Mouse (Mus musculus) C2C12 (cell line): ENCODE data around the gene Tmtc2. TPM values are rescaled to one million over a fixed set of nuclear protein-coding genes. Genes with fewer than 3 reads are reported as not detected.

Experiments
- H3K27me3 ChIP-seq: one replicate; pipeline ENCODE4 v1.6.1; 2011; ENCODE audit not compliant: control insufficient read depth, insufficient read depth, insufficient read length
- H3K36me3 ChIP-seq: one replicate; pipeline ENCODE4 v1.6.1; 2011; ENCODE audit not compliant: control insufficient read depth, insufficient read depth
- H3K4me3 ChIP-seq: one replicate; pipeline ENCODE4 v1.5.1; 2011; ENCODE audit warnings: mild to moderate bottlenecking, control low read depth; ENCODE audit not compliant: poor library complexity, insufficient read depth, severe bottlenecking
- H3K79me2 ChIP-seq: one replicate; pipeline ENCODE4 v1.6.1; 2011; ENCODE audit not compliant: control insufficient read depth, insufficient read depth
- H3K79me3 ChIP-seq: one replicate; pipeline ENCODE4 v1.6.1; 2011; ENCODE audit warnings: low read depth, control low read depth
- H3ac ChIP-seq: one replicate; pipeline ENCODE3; 2011; ENCODE audit warnings: low read depth; ENCODE audit not compliant: control insufficient read depth, insufficient read length
- CEBPB ChIP-seq: IDR thresholded peaks from one replicate; pipeline ENCODE4 v1.6.1; 2011; ENCODE audit warnings: low read depth, mild to moderate bottlenecking, control low read depth, moderate library complexity
- CTCF ChIP-seq: IDR thresholded peaks from one replicate; pipeline ENCODE4 v1.5.1; 2011; ENCODE audit not compliant: control insufficient read depth, insufficient read depth, insufficient read length
- FOSL1 ChIP-seq: IDR thresholded peaks from one replicate; pipeline ENCODE4 v1.8.0; 2011; ENCODE audit warnings: mild to moderate bottlenecking, low read length; ENCODE audit not compliant: poor library complexity, insufficient read depth, severe bottlenecking
- MAX ChIP-seq: IDR thresholded peaks from one replicate; pipeline ENCODE4 v1.6.1; 2011; ENCODE audit warnings: mild to moderate bottlenecking, control low read depth
- MYOD1 ChIP-seq: IDR thresholded peaks from one replicate; pipeline ENCODE4 v1.6.1; 2011; ENCODE audit warnings: low read depth; ENCODE audit not compliant: control insufficient read depth, insufficient read length
- MYOG ChIP-seq: IDR thresholded peaks from one replicate; pipeline ENCODE4 v1.6.1; 2011; ENCODE audit not compliant: control insufficient read depth, insufficient read length; ENCODE audit errors: extremely low read depth
- USF1 ChIP-seq: IDR thresholded peaks from one replicate; pipeline ENCODE4 v1.6.1; 2011; ENCODE audit warnings: low read depth, mild to moderate bottlenecking, control low read depth, moderate library complexity
- polyA plus RNA-seq: library from polyadenylated mRNA; unstranded; fragments of >200 nt; fragmentation: generic; extraction: Trizol; gene quantifications from one replicate; pipeline ENCODE4 v1.2.1, GENCODE M21; 2012; ENCODE audit warnings: missing spikeins

Tmtc2 gene
- polyA plus RNA-seq, 1 experiment = 0.25 TPM

- Histone ChIP-seq H3K36me3 (no peaks in the 10 kb centered on the region), H3K4me3 (no peak overlapping the region), H3K79me3 (no peaks in the 10 kb centered on the region), H3ac (no peak overlapping the region), H3K79me2 (no peaks in the 10 kb centered on the region), H3K27me3 (no peaks in the 10 kb centered on the region)
- no peak for TF ChIP-seq CEBPB
- no peak for TF ChIP-seq MYOD1
- TF ChIP-seq CTCF = no peak
- no peak for TF ChIP-seq FOSL1
These were observed 42.2 kb downstream of the Tmtc2 start for GRCm38 (mm10) chr10:105532019-105532525.

GRCm38 (mm10) chr10:105531080-105531894 lies 43.0 kb downstream of the Tmtc2 start:
- no peaks in the 10 kb centered on the region for H3K79me3 ChIP-seq

GRCm38 (mm10) chr10:105523405-105524088 lies 50.7 kb downstream of the Tmtc2 start:
- Histone ChIP-seq H3K36me3 (no peaks in the 10 kb centered on the region), H3ac (no peak overlapping the region), H3K79me2 (no peaks in the 10 kb centered on the region), H3K27me3 (no peaks in the 10 kb centered on the region), H3K79me3 (no peaks in the 10 kb centered on the region), H3K4me3 (no peak overlapping the region)
- TF ChIP-seq CEBPB (no peak), USF1 (no peak), MYOD1 (no peak)

More at GRCm38 (mm10) chr10:105531080-105531894, 43.0 kb downstream of the Tmtc2 start:
- Histone ChIP-seq H3K4me3 (no peak overlapping the region), H3K36me3 (no peaks in the 10 kb centered on the region), H3K79me2 (no peaks in the 10 kb centered on the region), H3ac (no peak overlapping the region), H3K27me3 (no peaks in the 10 kb centered on the region)
- TF ChIP-seq CEBPB (no peak), CTCF (no peak)

- no peaks in the 10 kb centered on the region for H3K79me3 ChIP-seq
- H3K36me3 ChIP-seq = no peaks in the 10 kb centered on the region
- H3ac ChIP-seq = no peak overlapping the region
- TF ChIP-seq MYOG (no peak), USF1 (no peak), CTCF (no peak), FOSL1 (no peak), CEBPB (no peak), MAX (no peak), MYOD1 (no peak)
- H3K4me3 ChIP-seq = no peak overlapping the region
- no peaks in the 10 kb centered on the region for H3K79me2 ChIP-seq
- no peaks in the 10 kb centered on the region for H3K27me3 ChIP-seq
These were observed 51.8 kb downstream of the Tmtc2 start for GRCm38 (mm10) chr10:105522431-105522830.

- H3K27me3 ChIP-seq = no peaks in the 10 kb centered on the region
- H3K79me2 ChIP-seq = no peaks in the 10 kb centered on the region
- H3K36me3 ChIP-seq = no peaks in the 10 kb centered on the region
- H3ac ChIP-seq = no peak overlapping the region
- no peak overlapping the region for H3K4me3 ChIP-seq
- no peaks in the 10 kb centered on the region for H3K79me3 ChIP-seq
- TF ChIP-seq CTCF = no peak
- TF ChIP-seq MYOG = no peak
- TF ChIP-seq USF1 = no peak
- no peak for TF ChIP-seq MAX
- TF ChIP-seq MYOD1 = no peak
- no peak for TF ChIP-seq FOSL1
- TF ChIP-seq CEBPB = no peak
These were observed 55.0 kb downstream of the Tmtc2 start for GRCm38 (mm10) chr10:105519154-105519806.
